Comparison of ENCODE assay signal across 9 mouse cellular contexts in the genomic region with DNA sequence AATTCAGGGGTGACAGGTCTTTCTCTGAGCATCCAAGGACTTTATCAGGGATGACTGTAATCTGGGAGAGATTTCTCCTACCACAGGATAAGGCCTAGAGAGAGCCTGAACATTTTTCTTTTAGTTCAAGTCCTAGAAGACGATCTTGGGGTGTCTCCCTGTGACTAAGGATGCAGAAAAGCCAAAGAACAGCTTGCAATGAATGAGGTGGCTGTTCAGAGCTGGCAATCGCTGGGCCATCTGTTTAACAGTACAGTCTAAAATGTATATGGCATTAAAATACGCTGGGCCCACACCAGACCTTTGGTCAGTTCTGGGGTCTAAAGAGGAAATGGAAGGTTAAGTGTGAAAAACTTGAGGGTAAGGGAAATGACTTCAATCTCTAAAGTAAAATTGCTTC.
A peak's percentile ranks its signal among the peaks of the same experiment; 100 is the strongest.
DNase-seq lines count a peak whose midpoint lies in the region; ATAC-seq and TF ChIP-seq lines count a peak whose summit lies in the region.
"Had no signal": no experiment of that assay in that cellular context is flagged by ENCODE, and none has a peak within 500 bp of the region (broad histone marks: within the 10 kb centered on the region; RNA-seq: fewer than 3 reads in every experiment).

No protein-coding gene starts in this region.

- TF ChIP-seq CTCF in heart, adult 2 months (IDR thresholded peaks at IDR 0.05) = no peak
- TF ChIP-seq CTCF in stomach, postnatal 0 days (IDR thresholded peaks at IDR 0.05; ENCODE audit: low read depth) = no peak

- DNase-seq in heart, adult 2 months = no peak
- DNase-seq in heart, adult 8-10 months (ENCODE audit: low spot score) = no peak
- no peak for DNase-seq in kidney, postnatal 4 days
- DNase-seq in stomach, postnatal 0 days (ENCODE audit: low spot score) = no peak
- DNase-seq in spleen, postnatal 10 days (ENCODE audit: low spot score in 2 of 2) = no peak
- DNase-seq in right cerebral cortex, postnatal 14 days = no peak

- H3K4me3 ChIP-seq in heart, adult 2 months = no peak overlapping the region
- no peak overlapping the region for H3K4me3 ChIP-seq in kidney, embryonic 14.5 days (ENCODE audit: low read length)
- no peak overlapping the region for H3K4me3 ChIP-seq in stomach, embryonic 16.5 days (replicated peaks; ENCODE audit: low read length)
- H3K4me3 ChIP-seq in stomach, postnatal 0 days (ENCODE audit: low read depth, low read length) = no peak overlapping the region
- H3K4me3 ChIP-seq: hindbrain, embryonic 15.5 days had no signal

- H3K4me1 ChIP-seq in heart, adult 2 months (ENCODE audit: control insufficient read depth, insufficient read depth, low read length) = peaks cover 5% of the 10 kb centered on the region
- peaks cover 31% of the 10 kb centered on the region for H3K4me1 ChIP-seq in kidney, embryonic 14.5 days (ENCODE audit: control insufficient read depth, insufficient read depth, low read length)
- peaks cover 13% of the 10 kb centered on the region for H3K4me1 ChIP-seq in stomach, embryonic 16.5 days (ENCODE audit: control insufficient read depth, insufficient read depth, low read length)
- 0 out of 2 replicates have a peak, but pooled peaks cover 2% of the 10 kb centered on the region for H3K4me1 ChIP-seq in stomach, postnatal 0 days (replicated peaks; ENCODE audit: control insufficient read depth, insufficient read depth)

- H3K36me3 ChIP-seq in heart, adult 2 months (ENCODE audit: control insufficient read depth, insufficient read depth, low read length) = peaks cover 3% of the 10 kb centered on the region; the same call in 1 of the 2 replicates
- no peaks in the 10 kb centered on the region for H3K36me3 ChIP-seq in kidney, embryonic 14.5 days (ENCODE audit: control insufficient read depth, insufficient read depth, low read length)
- H3K36me3 ChIP-seq in stomach, embryonic 16.5 days (ENCODE audit: control insufficient read depth, insufficient read depth, low read length) = no peaks in the 10 kb centered on the region
- H3K36me3 ChIP-seq in stomach, postnatal 0 days (ENCODE audit: control insufficient read depth, insufficient read depth, low read length) = no peaks in the 10 kb centered on the region
- H3K36me3 ChIP-seq: hindbrain, embryonic 15.5 days had no signal

- H3K9me3 ChIP-seq in kidney, embryonic 14.5 days (ENCODE audit: control insufficient read depth, low read length) = no peaks in the 10 kb centered on the region
- H3K9me3 ChIP-seq in stomach, embryonic 16.5 days (replicated peaks; ENCODE audit: control insufficient read depth, low read length) = no peaks in the 10 kb centered on the region
- H3K9me3 ChIP-seq in stomach, postnatal 0 days (ENCODE audit: control insufficient read depth, low read length) = no peaks in the 10 kb centered on the region
- H3K9me3 ChIP-seq: hindbrain, embryonic 15.5 days had no signal

- no peak overlapping the region for H3K4me2 ChIP-seq in kidney, embryonic 14.5 days (replicated peaks; ENCODE audit: low read depth, low read length)
- H3K4me2 ChIP-seq in stomach, embryonic 16.5 days (ENCODE audit: low read depth, low read length) = no peak overlapping the region
- no peak overlapping the region for H3K4me2 ChIP-seq in stomach, postnatal 0 days (replicated peaks; ENCODE audit: low read depth)
- H3K4me2 ChIP-seq: hindbrain, embryonic 15.5 days had no signal

- peak overlapping the region; percentile 73; the same call in 1 of the 2 replicates for H3K27ac ChIP-seq in heart, adult 2 months
- H3K27ac ChIP-seq in kidney, embryonic 14.5 days (ENCODE audit: low read depth, low read length) = peak overlapping the region; percentile 68; the same call in 1 of the 2 replicates
- H3K27ac ChIP-seq in stomach, embryonic 16.5 days (ENCODE audit: low read length) = peak overlapping the region; percentile 11; the same call in 1 of the 2 replicates
- H3K27ac ChIP-seq in stomach, postnatal 0 days (replicated peaks) = no peak overlapping the region

- 50% methylated on average over 3 of the region's 3 CpGs for WGBS in heart, adult 2 months
- 52% methylated on average over 3 of the region's 3 CpGs for WGBS in kidney, embryonic 14.5 days
- WGBS in stomach, embryonic 16.5 days = 56% methylated on average over 3 of the region's 3 CpGs
- 63% methylated on average over 3 of the region's 3 CpGs for WGBS in stomach, postnatal 0 days

- no peaks in the 10 kb centered on the region for H3K27me3 ChIP-seq in heart, adult 2 months (ENCODE audit: control insufficient read depth, insufficient read depth, low read length)
- no peaks in the 10 kb centered on the region for H3K27me3 ChIP-seq in kidney, embryonic 14.5 days (ENCODE audit: control insufficient read depth, insufficient read depth, low read length)
- H3K27me3 ChIP-seq in stomach, embryonic 16.5 days (ENCODE audit: control insufficient read depth, insufficient read depth, low read length) = no peaks in the 10 kb centered on the region
- H3K27me3 ChIP-seq in stomach, postnatal 0 days (ENCODE audit: control insufficient read depth, insufficient read depth, low read length) = no peaks in the 10 kb centered on the region
- H3K27me3 ChIP-seq: hindbrain, embryonic 15.5 days had no signal

- no peak for TF ChIP-seq POLR2A in heart, adult 2 months (IDR thresholded peaks at IDR 0.05; ENCODE audit: insufficient read depth, low read depth, low read length)

- intact Hi-C loops in heart, adult 2 months (cut with DNase I) = no loop called here

- ATAC-seq in kidney, embryonic 14.5 days (ENCODE audit: low FRiP score, low TSS enrichment) = no peak
- ATAC-seq in stomach, embryonic 16.5 days (ENCODE audit: insufficient read depth, low FRiP score) = no peak
- no peak for ATAC-seq in stomach, postnatal 0 days (ENCODE audit: low FRiP score, low TSS enrichment)

- no peak overlapping the region for H3K9ac ChIP-seq in heart, adult 2 months (ENCODE audit: low read depth, low read length)
- no peak overlapping the region for H3K9ac ChIP-seq in kidney, embryonic 14.5 days (ENCODE audit: low read depth, low read length)
- no peak overlapping the region for H3K9ac ChIP-seq in stomach, embryonic 16.5 days (ENCODE audit: low read length)
- H3K9ac ChIP-seq in stomach, postnatal 0 days (ENCODE audit: low read length) = no peak overlapping the region
- H3K9ac ChIP-seq: hindbrain, embryonic 15.5 days had no signal

- no peaks in the 10 kb centered on the region for H3K79me2 ChIP-seq in heart, adult 2 months (replicated peaks; ENCODE audit: control insufficient read depth, insufficient read depth, low read length)

- TF ChIP-seq EP300 in heart, adult 2 months (IDR thresholded peaks at IDR 0.05; ENCODE audit: insufficient read depth, low read depth, low read length) = no peak
- TF ChIP-seq EP300 in stomach, postnatal 0 days (optimal IDR thresholded peaks at IDR 0.05) = no peak
